Mouse (Mus musculus) forebrain, postnatal 0 days (tissue): Measurements from ENCODE around the gene Dcaf17. TPM values are rescaled to one million over a fixed set of nuclear protein-coding genes. Genes with fewer than 3 reads are reported as not detected.

Experiments
- ATAC-seq: fragments of 200-750 bp; cut with Nextera tagmentation; 2 replicates; pipeline ENCODE4 v1.8.0; 2017; ENCODE audit warnings: mild to moderate bottlenecking, moderate library complexity
- DNase-seq: peaks from one replicate; pipeline ENCODE4 v3.0.0-alpha.2; 2015
- H3K27ac ChIP-seq: fragments of 300-500 bp; sonication (generic); 2 replicates; pipeline ENCODE4 v1.5.1; 2014; ENCODE audit warnings: low read depth, mild to moderate bottlenecking, antibody characterized with exemption, low read length, moderate library complexity, mixed read lengths
- H3K27me3 ChIP-seq: fragments of 300-500 bp; sonication (generic); 2 replicates; pipeline ENCODE4 v1.6.1; 2014; ENCODE audit warnings: mild to moderate bottlenecking, low read length, mixed read lengths; ENCODE audit not compliant: insufficient read depth
- H3K36me3 ChIP-seq: fragments of 300-500 bp; sonication (generic); 2 replicates; pipeline ENCODE4 v1.6.1; 2014; ENCODE audit warnings: mild to moderate bottlenecking, moderate library complexity; ENCODE audit not compliant: insufficient read depth
- H3K4me1 ChIP-seq: fragments of 300-500 bp; sonication (generic); 2 replicates; pipeline ENCODE4 v1.6.1; 2014; ENCODE audit warnings: antibody characterized with exemption; ENCODE audit not compliant: insufficient read depth
- H3K4me2 ChIP-seq: fragments of 300-500 bp; sonication (generic); 2 replicates; pipeline ENCODE4 v1.6.1; 2014; ENCODE audit warnings: low read depth, mild to moderate bottlenecking, moderate library complexity
- H3K4me3 ChIP-seq: fragments of 300-500 bp; sonication (generic); 2 replicates; pipeline ENCODE4 v1.5.1; 2014; ENCODE audit warnings: low read depth, low read length, mixed read lengths
- H3K9ac ChIP-seq: fragments of 300-500 bp; sonication (generic); 2 replicates; pipeline ENCODE4 v1.6.1; 2014; ENCODE audit warnings: mild to moderate bottlenecking
- H3K9me3 ChIP-seq: fragments of 300-500 bp; sonication (generic); 2 replicates; pipeline ENCODE4 v1.6.1; 2016; ENCODE audit warnings: low read length
- CTCF ChIP-seq: sonication (generic); IDR thresholded peaks from 2 replicates; pipeline ENCODE4 v1.5.1; 2016; ENCODE audit warnings: antibody characterized with exemption, control low read depth, low read depth
- WGBS: fragments of 180-500 bp; shearing (Covaris S2); extraction: QIAGEN DNeasy Blood & Tissue Kit; methylation state at CpG from one replicate; pipeline ENCODE4 v1.1.7; 2014; 5-methylcytosine and 5-hydroxymethylcytosine counted together
- polyA plus RNA-seq: library from polyadenylated mRNA; unstranded; fragments of >200 nt; fragmentation: Nextera tagmentation; extraction: Ambion mirVana; gene quantifications from 2 replicates; pipeline ENCODE4 v1.2.1, GENCODE M21; 2015
- total RNA-seq: library from RNA; depleted of rRNA; stranded (reverse); fragments of >200 nt; gene quantifications from 2 replicates; pipeline ENCODE4 v1.2.3, GENCODE M21; 2014

Dcaf17 gene
- total and polyA plus RNA-seq, 2 experiments from 2014 or later: 19.1 to 23.7 TPM

- Histone ChIP-seq H3K9ac (no peak overlapping the region), H3K9me3 (no peaks in the 10 kb centered on the region), H3K4me3 (no peak overlapping the region), H3K27ac (no peak overlapping the region), H3K4me1 (no peaks in the 10 kb centered on the region), H3K36me3 (no peaks in the 10 kb centered on the region), H3K27me3 (no peaks in the 10 kb centered on the region), H3K4me2 (no peak overlapping the region)
- ATAC-seq: no peak
- no peak for DNase-seq
- TF ChIP-seq CTCF: no peak
- WGBS: 72% methylated on average over 2 of the region's 2 CpGs
Measured at GRCm38 (mm10) chr2:71107225-71107624, 52.1 kb downstream of the Dcaf17 start.

- no peaks in the 10 kb centered on the region for H3K4me1 ChIP-seq
- H3K9ac ChIP-seq: no peak overlapping the region
- no peak for TF ChIP-seq CTCF
- H3K4me3 ChIP-seq: no peak overlapping the region
- H3K27me3 ChIP-seq: no peaks in the 10 kb centered on the region
- DNase-seq: no peak
- 86% methylated on average over 3 of the region's 3 CpGs for WGBS
- H3K9me3 ChIP-seq: no peaks in the 10 kb centered on the region
- no peak overlapping the region for H3K4me2 ChIP-seq
- ATAC-seq: no peak
- H3K36me3 ChIP-seq: no peaks in the 10 kb centered on the region
- no peak overlapping the region for H3K27ac ChIP-seq
Measured at GRCm38 (mm10) chr2:71108541-71108940, 53.4 kb downstream of the Dcaf17 start.

- Histone ChIP-seq H3K4me3 (no peak overlapping the region), H3K4me2 (no peak overlapping the region), H3K27me3 (peaks cover 4% of the 10 kb centered on the region), H3K27ac (no peak overlapping the region), H3K4me1 (0 out of 2 replicates have a peak, but pooled peaks cover 6% of the 10 kb centered on the region), H3K36me3 (no peaks in the 10 kb centered on the region), H3K9me3 (no peaks in the 10 kb centered on the region), H3K9ac (no peak overlapping the region)
- WGBS: 54% methylated on average over 6 of the region's 6 CpGs
- DNase-seq (no peak), ATAC-seq (no peak)
- no peak for TF ChIP-seq CTCF
Measured at GRCm38 (mm10) chr2:71113489-71114171, 58.5 kb downstream of the Dcaf17 start.

GRCm38 (mm10) chr2:71116151-71116550, 61.0 kb downstream of the Dcaf17 start:
- WGBS: 87% methylated on average over 4 of the region's 4 CpGs

GRCm38 (mm10) chr2:71117797-71118708, 62.9 kb downstream of the Dcaf17 start, which contains the start of gene Cybrd1:
Cybrd1 (plus strand) TSS chr2:71117923.
- Histone ChIP-seq H3K36me3 (no peaks in the 10 kb centered on the region), H3K27me3 (peaks cover 4% of the 10 kb centered on the region), H3K9me3 (no peaks in the 10 kb centered on the region), H3K9ac (peak within 1 kb of the TSS; percentile 44), H3K27ac (no peak within 1 kb of the TSS), H3K4me1 (0 out of 2 replicates have a peak, but pooled peaks cover 6% of the 10 kb centered on the region), H3K4me2 (peak within 1 kb of the TSS; percentile 61), H3K4me3 (peak within 1 kb of the TSS; percentile 30)
- peak; percentile 40 for ATAC-seq
- TF ChIP-seq CTCF: no peak
- WGBS: 4% methylated on average over 60 of the region's 60 CpGs
- DNase-seq: peak; percentile 48

More at GRCm38 (mm10) chr2:71116151-71116550, 61.0 kb downstream of the Dcaf17 start:
- Histone ChIP-seq H3K4me2 (no peak overlapping the region), H3K9me3 (no peaks in the 10 kb centered on the region), H3K9ac (no peak overlapping the region), H3K36me3 (no peaks in the 10 kb centered on the region), H3K4me3 (no peak overlapping the region), H3K27ac (no peak overlapping the region), H3K27me3 (peaks cover 4% of the 10 kb centered on the region), H3K4me1 (0 out of 2 replicates have a peak, but pooled peaks cover 6% of the 10 kb centered on the region)
- DNase-seq: no peak
- TF ChIP-seq CTCF: peak; percentile 24; the same call in 1 of the 2 replicates
- ATAC-seq: no peak

- no peak for DNase-seq
- Histone ChIP-seq H3K4me2 (no peak overlapping the region), H3K4me3 (no peak overlapping the region), H3K4me1 (0 out of 2 replicates have a peak, but pooled peaks cover 6% of the 10 kb centered on the region), H3K9ac (no peak overlapping the region), H3K27me3 (peaks cover 4% of the 10 kb centered on the region), H3K9me3 (no peaks in the 10 kb centered on the region), H3K27ac (0 out of 2 replicates have a peak overlapping the region, but pooled peaks have one; percentile 30), H3K36me3 (no peaks in the 10 kb centered on the region)
- 56% methylated on average over 10 of the region's 10 CpGs for WGBS
- TF ChIP-seq CTCF: no peak
- no peak for ATAC-seq
Measured at GRCm38 (mm10) chr2:71120844-71121243, 65.7 kb downstream of the Dcaf17 start.
